Mouse (Mus musculus) liver, embryonic 14.5 days (tissue): Measurements from ENCODE around the gene Trem3.
A peak's percentile ranks its signal among the peaks of the same experiment; 100 is the strongest.

ENCODE experiments used
- CTCF ChIP-seq: IDR thresholded peaks from 2 replicates; pipeline ENCODE4 v1.5.1; 2016; ENCODE audit warnings: antibody characterized with exemption, low read depth, control low read depth
- EP300 ChIP-seq: IDR thresholded peaks from 2 replicates; pipeline ENCODE4 v1.6.1; 2016; ENCODE audit warnings: antibody characterized with exemption, low read depth

DNA sequence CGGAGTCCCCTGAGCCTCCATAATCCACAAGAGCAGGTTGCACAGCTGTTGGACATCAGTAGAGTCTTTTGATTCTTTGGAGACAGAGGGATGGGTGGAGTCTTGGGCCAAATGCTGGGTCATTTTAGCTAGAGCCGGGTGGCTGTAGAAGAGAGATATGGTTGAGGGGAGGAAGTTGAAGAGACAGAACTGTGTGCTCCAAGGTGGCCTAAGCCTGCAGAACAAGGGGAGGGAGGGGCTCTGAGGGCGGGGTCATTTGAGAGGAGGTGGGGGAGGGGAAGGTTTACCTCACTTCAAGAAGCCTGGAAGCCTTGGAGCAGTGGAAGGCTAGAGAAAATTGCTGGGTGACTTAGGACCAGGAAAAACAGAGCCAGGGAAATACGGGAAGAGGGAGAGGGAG lies 51.6 kb downstream of the Trem3 start, which contains the start of gene Treml2:
- TF ChIP-seq CTCF: no peak
- TF ChIP-seq EP300: peak; percentile 75
